Mouse (Mus musculus) liver, adult 2 months (tissue): ENCODE measurements around the gene Atraid.

Experiments
- CTCF ChIP-seq: fragments of 200-500 bp; IDR thresholded peaks from 2 replicates; pipeline ENCODE4 v1.5.1; 2011; ENCODE audit warnings: low read depth, low read length, control low read depth
- POLR2A ChIP-seq: fragments of 200-500 bp; IDR thresholded peaks from 2 replicates; pipeline ENCODE4 v1.6.1; 2011; ENCODE audit warnings: low read length, control low read depth; ENCODE audit not compliant: insufficient read depth; ENCODE audit errors: extremely low read depth

GRCm38 (mm10) chr5:31071059-31071458 lies 22.9 kb downstream of the Atraid start:
- TF ChIP-seq CTCF (no peak), POLR2A (no peak)
